Mouse (Mus musculus): ENCODE results near the gene Ugcg. TPM values are rescaled to one million over a fixed set of nuclear protein-coding genes. Genes with fewer than 3 reads are reported as not detected.
A peak's percentile ranks its signal among the peaks of the same experiment; 100 is the strongest.

Gene Ugcg
- polyA plus RNA-seq, 1 experiment from 2014 or later = 13.3 TPM

- 41% methylated on average over 5 of the region's 5 CpGs for WGBS
- DNase-seq (ENCODE audit: low spot score) = no peak
- ATAC-seq (ENCODE audit: low read depth) = no peak
- no peaks in the 10 kb centered on the region for H3K4me1 ChIP-seq (ENCODE audit: control insufficient read depth, insufficient read depth, low read length)
- no peak overlapping the region for H3K4me2 ChIP-seq (ENCODE audit: low read depth, low read length)
- H3K27ac ChIP-seq (replicated peaks; ENCODE audit: low read depth, low read length) = no peak overlapping the region
- H3K9ac ChIP-seq (ENCODE audit: low read depth, low read length) = no peak overlapping the region
- no peaks in the 10 kb centered on the region for H3K36me3 ChIP-seq (ENCODE audit: control insufficient read depth, insufficient read depth, low read length)
- H3K4me3 ChIP-seq (ENCODE audit: low read depth, low read length) = no peak overlapping the region
- H3K27me3 ChIP-seq (replicated peaks; ENCODE audit: control insufficient read depth, insufficient read depth, low read length) = no peaks in the 10 kb centered on the region
- no peaks in the 10 kb centered on the region for H3K9me3 ChIP-seq (ENCODE audit: control insufficient read depth, low read length)
These were observed 7.5 kb upstream of the Ugcg start for GRCm38 (mm10) chr4:59181320-59182271.

GRCm38 (mm10) chr4:59185671-59186070, 3.4 kb upstream of the Ugcg start:
- no peak overlapping the region for H3K4me2 ChIP-seq (ENCODE audit: low read depth, low read length)
- H3K27me3 ChIP-seq (replicated peaks; ENCODE audit: control insufficient read depth, insufficient read depth, low read length) = no peaks in the 10 kb centered on the region
- no peak overlapping the region for H3K4me3 ChIP-seq (ENCODE audit: low read depth, low read length)
- H3K9ac ChIP-seq (ENCODE audit: low read depth, low read length) = no peak overlapping the region
- no peak for DNase-seq (ENCODE audit: low spot score)
- 48% methylated on average over 3 of the region's 3 CpGs for WGBS
- peaks cover 5% of the 10 kb centered on the region; the same call in 1 of the 2 replicates for H3K4me1 ChIP-seq (ENCODE audit: control insufficient read depth, insufficient read depth, low read length)
- no peak overlapping the region for H3K27ac ChIP-seq (replicated peaks; ENCODE audit: low read depth, low read length)
- H3K36me3 ChIP-seq (ENCODE audit: control insufficient read depth, insufficient read depth, low read length) = no peaks in the 10 kb centered on the region
- no peak for ATAC-seq (ENCODE audit: low read depth)
- H3K9me3 ChIP-seq (ENCODE audit: control insufficient read depth, low read length) = no peaks in the 10 kb centered on the region

- WGBS = 21% methylated on average over 3 of the region's 3 CpGs
- Histone ChIP-seq H3K4me2 (ENCODE audit: low read depth, low read length) (no peak overlapping the region), H3K9ac (ENCODE audit: low read depth, low read length) (no peak overlapping the region), H3K27ac (replicated peaks; ENCODE audit: low read depth, low read length) (no peak overlapping the region), H3K4me1 (ENCODE audit: control insufficient read depth, insufficient read depth, low read length) (peaks cover 9% of the 10 kb centered on the region; the same call in 1 of the 2 replicates), H3K27me3 (replicated peaks; ENCODE audit: control insufficient read depth, insufficient read depth, low read length) (no peaks in the 10 kb centered on the region), H3K36me3 (ENCODE audit: control insufficient read depth, insufficient read depth, low read length) (no peaks in the 10 kb centered on the region), H3K9me3 (ENCODE audit: control insufficient read depth, low read length) (no peaks in the 10 kb centered on the region), H3K4me3 (ENCODE audit: low read depth, low read length) (no peak overlapping the region)
- no peak for ATAC-seq (ENCODE audit: low read depth)
- DNase-seq (ENCODE audit: low spot score) = no peak
These were observed 1.8 kb upstream of the Ugcg start for GRCm38 (mm10) chr4:59187289-59187688.

DNA sequence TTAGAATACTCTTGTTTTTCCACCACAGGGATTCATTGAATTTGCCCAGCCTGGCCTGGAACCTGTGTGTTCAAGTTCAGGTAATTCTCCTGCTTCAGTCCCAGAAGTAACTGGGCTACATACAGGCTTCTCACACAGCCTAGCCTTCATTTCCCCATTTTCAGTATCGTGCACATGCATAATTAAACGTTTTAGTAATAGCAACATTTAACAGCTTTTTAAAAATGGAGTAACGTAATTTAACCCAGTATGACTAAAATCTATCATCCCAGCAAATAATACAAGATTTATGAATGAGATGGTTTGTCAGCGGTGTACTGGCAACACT, 619 bp upstream of the Ugcg start:
- peak overlapping the region; percentile 95 for H3K4me3 ChIP-seq (ENCODE audit: low read depth, low read length)
- peaks cover 9% of the 10 kb centered on the region; the same call in 1 of the 2 replicates for H3K4me1 ChIP-seq (ENCODE audit: control insufficient read depth, insufficient read depth, low read length)
- H3K27ac ChIP-seq (replicated peaks; ENCODE audit: low read depth, low read length) = peak overlapping the region; percentile 94
- no peaks in the 10 kb centered on the region for H3K36me3 ChIP-seq (ENCODE audit: control insufficient read depth, insufficient read depth, low read length)
- peak overlapping the region; percentile 53 for H3K4me2 ChIP-seq (ENCODE audit: low read depth, low read length)
- no peaks in the 10 kb centered on the region for H3K27me3 ChIP-seq (replicated peaks; ENCODE audit: control insufficient read depth, insufficient read depth, low read length)
- peak overlapping the region; percentile 93 for H3K9ac ChIP-seq (ENCODE audit: low read depth, low read length)
- no peaks in the 10 kb centered on the region for H3K9me3 ChIP-seq (ENCODE audit: control insufficient read depth, low read length)
- WGBS = 23% methylated on average over 4 of the region's 4 CpGs
- DNase-seq (ENCODE audit: low spot score) (no peak), ATAC-seq (ENCODE audit: low read depth) (no peak)

- H3K4me3 ChIP-seq (ENCODE audit: low read depth, low read length) = peak overlapping the region; percentile 95
- H3K27ac ChIP-seq (replicated peaks; ENCODE audit: low read depth, low read length) = peak overlapping the region; percentile 94
- H3K4me2 ChIP-seq (ENCODE audit: low read depth, low read length) = peak overlapping the region; percentile 53
- ATAC-seq (ENCODE audit: low read depth) = peak; percentile 76
- WGBS = under 1% methylated on average over 29 of the region's 54 CpGs
- H3K4me1 ChIP-seq (ENCODE audit: control insufficient read depth, insufficient read depth, low read length) = peaks cover 9% of the 10 kb centered on the region; the same call in 1 of the 2 replicates
- DNase-seq (ENCODE audit: low spot score) = no peak
- H3K36me3 ChIP-seq (ENCODE audit: control insufficient read depth, insufficient read depth, low read length) = no peaks in the 10 kb centered on the region
- no peaks in the 10 kb centered on the region for H3K9me3 ChIP-seq (ENCODE audit: control insufficient read depth, low read length)
- peak overlapping the region; percentile 93 for H3K9ac ChIP-seq (ENCODE audit: low read depth, low read length)
- no peaks in the 10 kb centered on the region for H3K27me3 ChIP-seq (replicated peaks; ENCODE audit: control insufficient read depth, insufficient read depth, low read length)
These were observed 635 bp downstream of the Ugcg start for GRCm38 (mm10) chr4:59189546-59190237.

GRCm38 (mm10) chr4:59190650-59191424, 1.8 kb downstream of the Ugcg start:
- no peaks in the 10 kb centered on the region for H3K36me3 ChIP-seq (ENCODE audit: control insufficient read depth, insufficient read depth, low read length)
- ATAC-seq (ENCODE audit: low read depth) = no peak
- H3K4me1 ChIP-seq (ENCODE audit: control insufficient read depth, insufficient read depth, low read length) = peaks cover 9% of the 10 kb centered on the region; the same call in 1 of the 2 replicates
- H3K4me2 ChIP-seq (ENCODE audit: low read depth, low read length) = peak overlapping the region; percentile 53
- DNase-seq (ENCODE audit: low spot score) = no peak
- H3K9me3 ChIP-seq (ENCODE audit: control insufficient read depth, low read length) = no peaks in the 10 kb centered on the region
- H3K4me3 ChIP-seq (ENCODE audit: low read depth, low read length) = peak overlapping the region; percentile 95
- 40% methylated on average over 7 of the region's 7 CpGs for WGBS
- H3K9ac ChIP-seq (ENCODE audit: low read depth, low read length) = 0 out of 2 replicates have a peak overlapping the region, but pooled peaks have one; percentile 93
- no peaks in the 10 kb centered on the region for H3K27me3 ChIP-seq (replicated peaks; ENCODE audit: control insufficient read depth, insufficient read depth, low read length)
- no peak overlapping the region for H3K27ac ChIP-seq (replicated peaks; ENCODE audit: low read depth, low read length)

GRCm38 (mm10) chr4:59194731-59195496, 5.9 kb downstream of the Ugcg start:
- no peaks in the 10 kb centered on the region for H3K27me3 ChIP-seq (replicated peaks; ENCODE audit: control insufficient read depth, insufficient read depth, low read length)
- H3K27ac ChIP-seq (replicated peaks; ENCODE audit: low read depth, low read length) = no peak overlapping the region
- H3K4me3 ChIP-seq (ENCODE audit: low read depth, low read length) = no peak overlapping the region
- DNase-seq (ENCODE audit: low spot score) (no peak), ATAC-seq (ENCODE audit: low read depth) (no peak)
- peaks cover 31% of the 10 kb centered on the region for H3K4me1 ChIP-seq (ENCODE audit: control insufficient read depth, insufficient read depth, low read length)
- no peaks in the 10 kb centered on the region for H3K9me3 ChIP-seq (ENCODE audit: control insufficient read depth, low read length)
- no peak overlapping the region for H3K9ac ChIP-seq (ENCODE audit: low read depth, low read length)
- H3K36me3 ChIP-seq (ENCODE audit: control insufficient read depth, insufficient read depth, low read length) = no peaks in the 10 kb centered on the region
- H3K4me2 ChIP-seq (ENCODE audit: low read depth, low read length) = no peak overlapping the region
- 91% methylated on average over 13 of the region's 13 CpGs for WGBS

Data from embryonic facial prominence, embryonic 14.5 days (tissue).